Mouse (Mus musculus) embryonic facial prominence, embryonic 14.5 days (tissue): ENCODE measurements around the gene Slco1a5. TPM values are rescaled to one million over a fixed set of nuclear protein-coding genes. Genes with fewer than 3 reads are reported as not detected.
"Not testable (repeated sequence)": the region's sequence is repeated elsewhere in the genome, so short reads cannot be mapped to it uniquely, and the experiment has no call there.

Source experiments
- ATAC-seq: fragments of 200-750 bp; cut with Nextera tagmentation; 2 replicates; pipeline ENCODE4 v1.8.0; 2017; ENCODE audit warnings: low read depth, moderate number of reproducible peaks, moderate TSS enrichment
- DNase-seq: peaks from one replicate; pipeline ENCODE4 v3.0.0-alpha.2; 2015; ENCODE audit warnings: low spot score
- H3K27ac ChIP-seq: fragments of 300-500 bp; sonication (generic); replicated peaks from 2 replicates; pipeline ENCODE4 v1.5.1; 2014; ENCODE audit warnings: low read depth, mild to moderate bottlenecking, low read length, moderate library complexity
- H3K27me3 ChIP-seq: fragments of 300-500 bp; sonication (generic); replicated peaks from 2 replicates; pipeline ENCODE4 v1.6.1; 2014; ENCODE audit warnings: low read length; ENCODE audit not compliant: control insufficient read depth, insufficient read depth
- H3K36me3 ChIP-seq: fragments of 300-500 bp; sonication (generic); 2 replicates; pipeline ENCODE4 v1.6.1; 2014; ENCODE audit warnings: low read length, mixed read lengths; ENCODE audit not compliant: control insufficient read depth, insufficient read depth
- H3K4me1 ChIP-seq: fragments of 300-500 bp; sonication (generic); 2 replicates; pipeline ENCODE4 v1.6.1; 2014; ENCODE audit warnings: antibody characterized with exemption, low read length; ENCODE audit not compliant: control insufficient read depth, insufficient read depth
- H3K4me2 ChIP-seq: fragments of 300-500 bp; sonication (generic); 2 replicates; pipeline ENCODE4 v1.6.1; 2014; ENCODE audit warnings: low read depth, mild to moderate bottlenecking, low read length, moderate library complexity, mixed read lengths
- H3K4me3 ChIP-seq: fragments of 300-500 bp; sonication (generic); 2 replicates; pipeline ENCODE4 v1.5.1; 2014; ENCODE audit warnings: low read depth, mild to moderate bottlenecking, low read length
- H3K9ac ChIP-seq: fragments of 300-500 bp; sonication (generic); 2 replicates; pipeline ENCODE4 v1.6.1; 2014; ENCODE audit warnings: low read depth, mild to moderate bottlenecking, low read length, moderate library complexity, mixed read lengths
- H3K9me3 ChIP-seq: fragments of 300-500 bp; sonication (generic); 2 replicates; pipeline ENCODE4 v1.6.1; 2016; ENCODE audit warnings: low read length; ENCODE audit not compliant: control insufficient read depth
- WGBS: fragments of 180-500 bp; shearing (Covaris S2); extraction: QIAGEN DNeasy Blood & Tissue Kit; methylation state at CpG from one replicate; pipeline ENCODE4 v1.1.7; 2014; 5-methylcytosine and 5-hydroxymethylcytosine counted together
- polyA plus RNA-seq: library from polyadenylated mRNA; unstranded; fragments of >200 nt; fragmentation: Nextera tagmentation; extraction: Ambion mirVana; gene quantifications from 2 replicates; pipeline ENCODE4 v1.2.1, GENCODE M21; 2014

Slco1a5 gene
- polyA plus RNA-seq, 1 experiment from 2014 or later, result 0.96 TPM

DNA sequence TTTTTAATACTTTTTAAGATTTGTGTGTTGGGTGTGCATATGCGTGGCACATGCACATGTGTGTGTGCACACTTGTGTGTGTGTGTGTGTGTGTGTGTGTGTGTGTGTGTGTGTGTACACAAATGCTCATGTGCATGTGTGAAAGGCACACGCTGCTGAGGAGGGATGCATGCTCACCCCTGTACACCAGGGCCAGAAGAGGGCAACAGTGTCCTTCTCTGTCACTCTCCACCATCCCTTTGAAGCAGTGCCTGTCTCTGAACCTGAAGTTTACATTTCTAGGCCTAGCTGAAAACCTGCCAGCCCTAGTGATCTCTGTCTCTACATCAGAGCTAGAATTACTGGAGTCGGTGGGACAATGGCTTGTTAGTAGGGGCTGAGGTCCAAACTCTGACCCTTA, 3.8 kb upstream of the Slco1a5 start:
- no peak overlapping the region for H3K4me3 ChIP-seq
- no peak overlapping the region for H3K9ac ChIP-seq
- H3K27me3 ChIP-seq, result no peaks in the 10 kb centered on the region
- H3K27ac ChIP-seq, result no peak overlapping the region
- H3K36me3 ChIP-seq, result no peaks in the 10 kb centered on the region
- no peak for DNase-seq
- no peaks in the 10 kb centered on the region for H3K4me1 ChIP-seq
- no peak overlapping the region for H3K4me2 ChIP-seq
- 74% methylated on average over 3 of the region's 3 CpGs for WGBS
- ATAC-seq, result no peak
- no peaks in the 10 kb centered on the region for H3K9me3 ChIP-seq

DNA sequence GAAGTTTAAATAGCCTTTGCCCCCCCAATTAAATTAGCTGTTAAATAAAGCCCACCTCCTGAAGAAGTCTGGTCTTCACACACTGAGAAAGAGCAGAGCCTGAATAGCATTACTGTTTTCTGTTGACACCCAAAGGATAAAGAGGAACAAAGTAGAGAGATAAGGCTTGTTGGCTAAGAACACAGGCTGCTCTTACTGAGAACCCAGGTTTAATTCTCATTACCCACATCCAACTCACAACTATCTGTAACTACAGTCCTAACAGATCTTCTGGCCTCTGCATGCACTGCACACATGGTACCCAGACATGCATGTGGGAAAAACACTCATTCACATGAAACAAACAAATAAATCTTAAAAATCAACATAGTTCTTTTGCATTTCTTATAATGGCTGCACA, 5.7 kb downstream of the Slco1a5 start:
- Histone ChIP-seq H3K27ac (no peak overlapping the region), H3K9me3 (no peaks in the 10 kb centered on the region), H3K27me3 (no peaks in the 10 kb centered on the region), H3K36me3 (no peaks in the 10 kb centered on the region), H3K9ac (no peak overlapping the region), H3K4me3 (no peak overlapping the region), H3K4me2 (no peak overlapping the region), H3K4me1 (no peaks in the 10 kb centered on the region)
- no peak for ATAC-seq
- DNase-seq, result no peak

DNA sequence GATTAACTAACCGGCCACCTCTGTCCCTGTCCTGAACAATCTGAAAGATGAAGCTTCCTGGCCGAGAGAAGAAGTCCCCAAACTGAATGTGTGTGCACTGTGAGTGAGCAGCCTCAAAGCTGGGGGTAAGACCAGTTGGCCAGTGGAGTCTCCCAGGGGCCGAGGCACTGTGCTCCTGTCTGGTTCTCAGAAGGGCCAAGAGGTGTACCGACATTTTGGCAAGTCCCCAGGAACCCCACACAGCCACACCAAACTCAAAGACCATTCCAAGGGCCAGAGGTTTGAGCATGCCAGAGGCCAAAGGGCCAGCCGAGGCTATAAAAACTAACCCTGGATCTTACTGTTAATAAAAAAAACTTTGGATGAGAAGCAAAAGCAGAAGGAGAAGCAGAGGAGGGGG, 8.5 kb downstream of the Slco1a5 start:
- Histone ChIP-seq H3K4me3 (no peak overlapping the region), H3K27me3 (no peaks in the 10 kb centered on the region), H3K9me3 (peaks cover 7% of the 10 kb centered on the region), H3K36me3 (no peaks in the 10 kb centered on the region), H3K9ac (no peak overlapping the region), H3K27ac (no peak overlapping the region), H3K4me1 (no peaks in the 10 kb centered on the region), H3K4me2 (no peak overlapping the region)
- 86% methylated on average over 5 of the region's 5 CpGs for WGBS
- ATAC-seq (no peak), DNase-seq (no peak)

DNA sequence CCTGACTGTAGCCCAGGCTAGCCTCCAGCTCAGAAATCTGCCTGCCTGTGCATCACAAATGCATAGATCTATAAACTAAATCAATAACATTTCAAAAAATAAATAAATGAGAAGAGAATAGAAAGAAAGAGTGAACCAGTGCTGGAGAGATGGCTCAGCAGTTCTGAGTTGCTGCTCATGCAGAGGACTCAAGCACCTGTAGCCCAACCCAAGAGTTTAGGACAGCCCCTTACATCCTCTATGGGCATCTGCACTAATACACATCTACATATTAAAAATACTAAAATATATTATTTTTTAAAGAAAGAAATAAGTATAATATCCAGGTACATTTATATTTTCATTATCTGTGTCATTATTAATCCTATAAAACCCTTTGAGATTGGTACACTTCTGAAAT, 17.7 kb downstream of the Slco1a5 start:
- H3K36me3 ChIP-seq, result no peaks in the 10 kb centered on the region
- no peak for ATAC-seq

DNA sequence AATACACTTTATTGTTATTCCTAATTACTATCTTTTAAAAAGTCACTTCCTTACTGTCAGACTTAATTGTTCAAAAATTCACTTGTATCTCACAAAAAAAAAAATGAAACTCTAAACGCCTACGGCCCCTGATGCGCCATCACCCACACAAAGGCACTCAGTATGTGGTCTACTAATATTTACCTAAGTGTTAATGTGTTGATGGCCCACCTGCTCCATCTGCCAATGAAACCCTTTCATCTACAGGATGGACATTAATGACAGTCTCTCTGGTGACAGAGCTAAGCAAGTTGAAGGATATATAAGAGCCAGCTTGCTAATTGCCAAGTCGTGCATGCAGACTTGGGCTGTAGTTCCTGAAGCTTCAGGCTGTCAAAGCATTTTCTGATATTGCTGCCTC, 24.7 kb downstream of the Slco1a5 start, which contains the start of gene Iapp:
Iapp (plus strand) TSS at position 326 of the 400 bp plus-strand sequence.
- Histone ChIP-seq H3K27me3 (no peaks in the 10 kb centered on the region), H3K9ac (no peak within 1 kb of the TSS), H3K36me3 (no peaks in the 10 kb centered on the region), H3K4me2 (no peak within 1 kb of the TSS), H3K4me3 (no peak within 1 kb of the TSS), H3K27ac (no peak within 1 kb of the TSS), H3K9me3 (no peaks in the 10 kb centered on the region), H3K4me1 (no peaks in the 10 kb centered on the region)
- ATAC-seq, result no peak
- 60% methylated on average over 4 of the region's 4 CpGs for WGBS
- no peak for DNase-seq

More for the DNA sequence above, 17.7 kb downstream of the Slco1a5 start:
- no peak for DNase-seq
- Histone ChIP-seq H3K27me3 (no peaks in the 10 kb centered on the region), H3K4me2 (no peak overlapping the region), H3K9ac (no peak overlapping the region), H3K4me3 (no peak overlapping the region), H3K4me1 (no peaks in the 10 kb centered on the region), H3K9me3 (peaks cover 7% of the 10 kb centered on the region), H3K27ac (no peak overlapping the region)

DNA sequence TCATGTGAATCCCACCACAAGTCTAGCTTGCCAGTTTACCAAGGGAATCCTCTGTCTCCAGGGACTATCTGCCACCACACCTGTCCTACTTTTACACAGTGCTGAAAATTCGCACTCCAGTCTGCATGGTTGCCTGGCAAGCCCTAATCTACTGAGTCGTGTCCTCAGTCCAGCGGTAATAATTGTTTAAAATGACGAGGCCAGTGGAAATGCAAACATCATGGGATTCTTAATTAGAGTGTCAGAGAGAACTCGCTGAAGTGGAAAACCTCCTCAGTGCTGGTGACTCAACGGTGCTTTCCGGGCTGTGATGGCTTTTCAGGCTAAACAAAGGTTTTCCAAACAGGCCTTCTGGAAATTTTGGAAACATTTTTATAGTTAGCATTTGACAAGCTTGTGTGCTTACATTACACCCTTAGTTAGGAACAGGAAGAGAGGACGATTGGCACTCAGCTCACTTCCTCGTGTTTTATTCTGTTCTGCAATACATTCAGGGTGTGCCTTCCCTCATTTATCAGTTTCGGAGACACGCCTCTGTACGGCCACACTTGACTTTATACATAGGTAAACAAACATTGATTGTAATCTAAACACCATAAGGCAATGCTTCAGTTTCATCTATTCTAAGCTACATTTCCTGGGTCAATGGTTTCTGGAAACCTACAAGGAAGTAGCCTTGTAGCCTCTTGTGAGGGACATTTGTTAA, 33.2 kb downstream of the Slco1a5 start:
- H3K27ac ChIP-seq, result no peak overlapping the region
- H3K4me3 ChIP-seq, result no peak overlapping the region
- H3K27me3 ChIP-seq, result no peaks in the 10 kb centered on the region
- H3K4me2 ChIP-seq, result no peak overlapping the region
- ATAC-seq (no peak), DNase-seq (no peak)
- 75% methylated on average over 12 of the region's 12 CpGs for WGBS
- H3K4me1 ChIP-seq, result no peaks in the 10 kb centered on the region
- H3K9ac ChIP-seq, result no peak overlapping the region
- no peaks in the 10 kb centered on the region for H3K36me3 ChIP-seq
- H3K9me3 ChIP-seq, result no peaks in the 10 kb centered on the region

DNA sequence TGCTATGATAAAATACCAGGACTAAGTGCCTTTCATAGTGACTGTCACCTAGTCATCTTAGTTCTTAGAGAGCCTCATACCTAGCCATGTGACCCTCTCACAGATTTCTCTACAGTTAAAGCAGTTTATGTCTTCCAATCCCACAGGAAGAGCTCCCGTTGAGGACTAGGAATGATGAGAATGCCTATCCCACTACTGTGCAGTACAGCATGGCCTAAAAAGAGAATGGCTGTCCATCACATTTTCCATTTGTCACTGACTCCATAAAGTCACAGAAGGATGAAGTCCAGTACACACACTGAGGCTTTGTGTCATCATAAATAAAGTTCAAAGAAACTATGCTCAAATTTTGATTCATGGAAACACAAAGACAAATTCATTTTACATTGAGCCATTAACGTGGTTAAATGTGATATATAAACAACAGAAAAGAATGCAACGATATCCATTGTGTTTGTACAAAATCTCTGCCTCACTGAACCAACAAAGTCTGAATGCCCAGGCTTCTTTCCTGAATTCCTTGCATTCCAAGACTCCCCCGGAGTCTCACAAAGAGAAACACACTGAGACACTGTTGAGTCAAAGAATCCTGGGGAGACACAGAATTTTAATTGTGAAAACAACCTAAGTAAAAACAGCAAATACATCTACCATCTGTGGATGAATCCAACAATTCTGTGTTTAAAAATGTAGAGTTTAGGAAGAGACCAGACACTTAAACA, 46.9 kb downstream of the Slco1a5 start:
- no peak for DNase-seq
- Histone ChIP-seq H3K4me2 (no peak overlapping the region), H3K4me3 (no peak overlapping the region), H3K36me3 (no peaks in the 10 kb centered on the region), H3K27me3 (no peaks in the 10 kb centered on the region), H3K4me1 (no peaks in the 10 kb centered on the region), H3K27ac (no peak overlapping the region), H3K9me3 (no peaks in the 10 kb centered on the region), H3K9ac (no peak overlapping the region)
- ATAC-seq, result no peak
- WGBS, result 4% methylated on average over 4 of the region's 4 CpGs

DNA sequence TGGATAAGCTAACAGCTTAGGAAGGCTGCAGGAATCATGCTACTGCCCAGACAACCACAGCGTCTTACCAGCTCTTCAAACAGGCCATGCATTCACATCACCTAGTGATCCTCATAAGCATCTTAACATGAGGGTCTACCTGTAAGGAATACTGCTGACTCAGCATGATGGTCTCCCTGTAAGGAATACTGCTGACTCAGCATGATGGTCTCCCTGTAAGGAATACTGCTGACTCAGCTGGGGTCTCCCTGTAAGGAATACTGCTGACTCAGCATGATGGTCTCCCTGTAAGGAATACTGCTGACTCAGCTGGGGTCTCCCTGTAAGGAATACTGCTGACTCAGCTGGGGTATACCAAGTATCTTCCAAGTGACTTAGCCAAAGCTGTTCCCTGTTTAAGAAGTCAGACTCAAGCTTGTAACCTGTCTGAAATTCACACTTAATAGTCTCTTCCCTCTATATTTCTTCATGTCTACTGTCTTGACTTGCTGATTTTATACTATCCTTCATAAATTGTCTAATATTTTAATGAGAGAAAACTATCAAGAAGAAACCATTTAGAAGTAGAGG, 72.0 kb downstream of the Slco1a5 start:
- H3K9ac ChIP-seq, H3K27me3 ChIP-seq, H3K36me3 ChIP-seq, H3K4me3 ChIP-seq, H3K27ac ChIP-seq, ATAC-seq, H3K4me1 ChIP-seq, H3K9me3 ChIP-seq, DNase-seq, H3K4me2 ChIP-seq: not testable (repeated sequence)
- WGBS, result 89% methylated on average over 1 of the region's 1 CpGs
